17 mouse cellular contexts compared by ENCODE assay signal in the genomic region with DNA sequence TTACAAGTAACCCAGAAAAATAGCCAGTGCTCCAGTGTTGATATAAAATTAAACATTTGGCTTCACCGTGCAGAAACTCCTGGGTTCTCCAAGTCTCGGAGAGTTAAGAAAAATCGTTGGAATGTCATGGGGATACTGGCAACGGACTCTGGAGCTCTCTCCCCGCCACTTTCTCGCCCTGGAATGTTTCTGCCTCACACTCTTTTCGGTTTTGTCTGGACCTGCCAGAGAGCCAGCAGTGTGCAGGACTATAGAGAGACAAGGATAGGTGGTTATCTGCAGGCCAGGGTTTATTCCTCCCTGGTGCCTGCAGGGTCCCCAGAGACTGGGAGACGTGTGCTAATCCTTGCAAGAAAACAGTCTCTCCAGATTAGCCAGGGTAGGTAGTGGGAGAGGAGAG.
DNase-seq lines count a peak whose midpoint lies in the region; ATAC-seq and TF ChIP-seq lines count a peak whose summit lies in the region.
"Had no signal": no experiment of that assay in that cellular context is flagged by ENCODE, and none has a peak within 500 bp of the region (broad histone marks: within the 10 kb centered on the region; RNA-seq: fewer than 3 reads in every experiment).

No protein-coding gene starts in this region.

- TF ChIP-seq CTCF in lung, adult 2 months (IDR thresholded peaks at IDR 0.05; ENCODE audit: insufficient read depth, low read length): no peak

- no peak for TF ChIP-seq POLR2A in lung, adult 2 months (IDR thresholded peaks at IDR 0.05; ENCODE audit: borderline replicate concordance, extremely low read depth, low read depth, low read length)

- no peak overlapping the region for H3K9ac ChIP-seq in heart, embryonic 12.5 days
- H3K9ac ChIP-seq in lung, embryonic 15.5 days: no peak overlapping the region
- no peak overlapping the region for H3K9ac ChIP-seq in limb, embryonic 12.5 days (replicated peaks)
- H3K9ac ChIP-seq in stomach, embryonic 16.5 days (ENCODE audit: low read length): no peak overlapping the region
- H3K9ac ChIP-seq: liver, embryonic 12.5 days had no signal

- H3K4me2 ChIP-seq in heart, embryonic 12.5 days: peak overlapping the region; percentile 20; the same call in 1 of the 2 replicates
- no peak overlapping the region for H3K4me2 ChIP-seq in lung, embryonic 15.5 days
- H3K4me2 ChIP-seq in limb, embryonic 12.5 days: no peak overlapping the region
- H3K4me2 ChIP-seq in stomach, embryonic 16.5 days (ENCODE audit: low read depth, low read length): no peak overlapping the region
- H3K4me2 ChIP-seq: liver, embryonic 12.5 days had no signal

- no peak for ATAC-seq in heart, embryonic 12.5 days (ENCODE audit: insufficient number of reproducible peaks, low FRiP score)
- no peak for ATAC-seq in lung, embryonic 15.5 days (ENCODE audit: borderline replicate concordance, extremely low read depth, low FRiP score, low TSS enrichment)
- no peak for ATAC-seq in limb, embryonic 12.5 days (ENCODE audit: insufficient number of reproducible peaks, insufficient read depth, low FRiP score, low TSS enrichment, low read depth)
- peak; percentile 45; the same call in 1 of the 2 replicates for ATAC-seq in stomach, embryonic 16.5 days (ENCODE audit: insufficient read depth, low FRiP score)
- ATAC-seq: forebrain, embryonic 14.5 days; hindbrain, postnatal 0 days; liver, embryonic 12.5 days had no signal

- H3K36me3 ChIP-seq in heart, embryonic 12.5 days: no peaks in the 10 kb centered on the region
- no peaks in the 10 kb centered on the region for H3K36me3 ChIP-seq in lung, embryonic 15.5 days
- H3K36me3 ChIP-seq in limb, embryonic 12.5 days: peaks cover 20% of the 10 kb centered on the region
- H3K36me3 ChIP-seq in stomach, embryonic 16.5 days (ENCODE audit: control insufficient read depth, insufficient read depth, low read length): no peaks in the 10 kb centered on the region
- H3K36me3 ChIP-seq: hindbrain, embryonic 10.5 days; liver, embryonic 12.5 days had no signal

- H3K4me3 ChIP-seq in heart, embryonic 12.5 days: no peak overlapping the region
- H3K4me3 ChIP-seq in lung, embryonic 15.5 days: no peak overlapping the region
- H3K4me3 ChIP-seq in lung, adult 2 months (replicated peaks; ENCODE audit: extremely low read depth, low read depth, low read length): no peak overlapping the region
- no peak overlapping the region for H3K4me3 ChIP-seq in limb, embryonic 12.5 days (replicated peaks)
- no peak overlapping the region for H3K4me3 ChIP-seq in stomach, embryonic 16.5 days (replicated peaks; ENCODE audit: low read length)
- H3K4me3 ChIP-seq: hindbrain, embryonic 10.5 days; liver, embryonic 12.5 days; myocyte had no signal

- intact Hi-C loops in heart, postnatal 14 days (cut with DNase I): loop anchor here (5.0 to 10.0 kb wide), 3 partner anchors 70 to 532 kb away; no protein-coding TSS in a partner anchor

- 19% methylated on average over 8 of the region's 8 CpGs for WGBS in heart, embryonic 12.5 days
- WGBS in lung, embryonic 15.5 days: 20% methylated on average over 8 of the region's 8 CpGs
- 45% methylated on average over 8 of the region's 8 CpGs for WGBS in lung, adult 2 months
- 62% methylated on average over 8 of the region's 8 CpGs for WGBS in limb, embryonic 12.5 days
- 44% methylated on average over 8 of the region's 8 CpGs for WGBS in stomach, embryonic 16.5 days

- no peaks in the 10 kb centered on the region for H3K27me3 ChIP-seq in heart, embryonic 12.5 days (replicated peaks)
- no peaks in the 10 kb centered on the region for H3K27me3 ChIP-seq in lung, embryonic 15.5 days
- no peaks in the 10 kb centered on the region for H3K27me3 ChIP-seq in limb, embryonic 12.5 days
- H3K27me3 ChIP-seq in stomach, embryonic 16.5 days (ENCODE audit: control insufficient read depth, insufficient read depth, low read length): no peaks in the 10 kb centered on the region
- H3K27me3 ChIP-seq: liver, embryonic 12.5 days had no signal

- no peak for DNase-seq in heart, postnatal 14 days
- no peak for DNase-seq in lung, adult 2 months
- no peak for DNase-seq in thymus, postnatal 10 days (ENCODE audit: low spot score in 2 of 2)
- DNase-seq: cerebellum, adult 18-20 months; cerebellum, postnatal 36 days; kidney, adult 8-10 months; kidney, postnatal 14 days; midbrain, embryonic 14.5 days had no signal

- peak overlapping the region; percentile 50 for H3K27ac ChIP-seq in heart, embryonic 12.5 days (ENCODE audit: poor library complexity, severe bottlenecking)
- 0 out of 2 replicates have a peak overlapping the region, but pooled peaks have one; percentile 15 for H3K27ac ChIP-seq in lung, embryonic 15.5 days
- H3K27ac ChIP-seq in limb, embryonic 12.5 days: peak overlapping the region; percentile 53; the same call in 1 of the 2 replicates
- H3K27ac ChIP-seq in stomach, embryonic 16.5 days (ENCODE audit: low read length): 0 out of 2 replicates have a peak overlapping the region, but pooled peaks have one; percentile 16
- H3K27ac ChIP-seq: hindbrain, embryonic 10.5 days; hindbrain, postnatal 0 days; liver, embryonic 12.5 days had no signal

- H3K4me1 ChIP-seq in heart, embryonic 12.5 days (replicated peaks): peaks cover 55% of the 10 kb centered on the region
- H3K4me1 ChIP-seq in lung, embryonic 15.5 days: peaks cover 44% of the 10 kb centered on the region
- no peaks in the 10 kb centered on the region; the same call in 1 of the 2 replicates for H3K4me1 ChIP-seq in lung, adult 2 months (ENCODE audit: control insufficient read depth, insufficient read depth, low read length)
- H3K4me1 ChIP-seq in limb, embryonic 12.5 days (replicated peaks): peaks cover 58% of the 10 kb centered on the region
- H3K4me1 ChIP-seq in stomach, embryonic 16.5 days (ENCODE audit: control insufficient read depth, insufficient read depth, low read length): peaks cover 5% of the 10 kb centered on the region
- H3K4me1 ChIP-seq: liver, embryonic 12.5 days had no signal

- H3K9me3 ChIP-seq in heart, embryonic 12.5 days (replicated peaks): no peaks in the 10 kb centered on the region
- H3K9me3 ChIP-seq in lung, embryonic 15.5 days: no peaks in the 10 kb centered on the region
- H3K9me3 ChIP-seq in limb, embryonic 12.5 days: no peaks in the 10 kb centered on the region
- no peaks in the 10 kb centered on the region for H3K9me3 ChIP-seq in stomach, embryonic 16.5 days (replicated peaks; ENCODE audit: control insufficient read depth, low read length)
- H3K9me3 ChIP-seq: hindbrain, embryonic 10.5 days; liver, embryonic 12.5 days had no signal
